Mouse (Mus musculus) Patski (cell line): ENCODE data around the gene Srp9. TPM values are rescaled to one million over a fixed set of nuclear protein-coding genes. Genes with fewer than 3 reads are reported as not detected.

Source experiments
- ATAC-seq: fragments of 100-300 bp; one replicate; pipeline ENCODE4 v1.8.0; 2021
- CTCF ChIA-PET: fragments of 350-600 bp; sonication (Branson Sonifier 250); formaldehyde crosslinking; loops from one replicate; lab custom pipeline; 2022; ENCODE audit warnings: inconsistent platforms; lab: Charles Lee
- POLR2A ChIA-PET: fragments of 350-600 bp; sonication (Branson Sonifier 250); formaldehyde crosslinking; loops from one replicate; lab custom pipeline; 2022; ENCODE audit warnings: antibody characterized with exemption, inconsistent platforms; lab: Charles Lee
- DNase-seq: peaks from one replicate; pipeline ENCODE4 v3.0.0-alpha.2; 2011; ENCODE audit warnings: low read depth, low spot score
- H3K27me3 ChIP-seq: fragments of 371-371 bp; one replicate; pipeline ENCODE4 v1.5.1; 2021
- CTCF ChIP-seq: fragments of 100-300 bp; IDR thresholded peaks from one replicate; pipeline ENCODE4 v1.5.1; 2021
- in situ Hi-C: fragments of 300-500 bp; cut with MboI; formaldehyde crosslinking; loops from 3 replicates; pipeline ENCODE4 v1.11.1; 2018; ENCODE audit warnings: low pct_unique_long_range_greater_than_20kb, mixed read lengths
- polyA plus RNA-seq: library from polyadenylated mRNA; unstranded; gene quantifications from one replicate; pipeline ENCODE4 v1.2.3, GENCODE M21; 2021

Gene Srp9
- polyA plus RNA-seq, 1 experiment from 2014 or later, result 81.7 TPM

DNA sequence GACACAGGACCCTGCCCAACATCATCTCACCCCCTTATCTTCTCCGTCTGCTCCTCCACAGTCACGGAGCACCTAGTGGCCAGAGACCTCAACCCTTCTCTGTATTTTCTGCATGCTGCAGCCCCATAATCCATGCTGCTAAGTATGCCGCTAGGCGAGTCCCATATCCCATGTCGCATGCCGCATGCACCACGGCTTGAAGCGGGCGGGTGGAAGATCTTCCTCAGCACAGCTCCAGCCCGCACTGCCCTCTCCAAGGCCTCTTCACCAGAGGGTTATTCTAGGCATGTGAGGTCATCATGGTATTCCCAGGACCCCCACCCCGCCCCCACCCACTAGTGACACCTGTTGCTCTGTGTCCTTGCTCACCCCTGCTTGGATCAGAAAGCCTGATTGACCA, 11.4 kb upstream of the Srp9 start:
- in situ Hi-C loops, result no loop called here
- ATAC-seq, result no peak
- no peak for DNase-seq
- no peak for TF ChIP-seq CTCF
- no peaks in the 10 kb centered on the region for H3K27me3 ChIP-seq
- CTCF ChIA-PET, result interaction anchor here (7.3 kb wide), 1 partner anchor 224 kb away, joined by 30 read pairs; no protein-coding TSS in a partner anchor
- POLR2A ChIA-PET, result no interaction called here

DNA sequence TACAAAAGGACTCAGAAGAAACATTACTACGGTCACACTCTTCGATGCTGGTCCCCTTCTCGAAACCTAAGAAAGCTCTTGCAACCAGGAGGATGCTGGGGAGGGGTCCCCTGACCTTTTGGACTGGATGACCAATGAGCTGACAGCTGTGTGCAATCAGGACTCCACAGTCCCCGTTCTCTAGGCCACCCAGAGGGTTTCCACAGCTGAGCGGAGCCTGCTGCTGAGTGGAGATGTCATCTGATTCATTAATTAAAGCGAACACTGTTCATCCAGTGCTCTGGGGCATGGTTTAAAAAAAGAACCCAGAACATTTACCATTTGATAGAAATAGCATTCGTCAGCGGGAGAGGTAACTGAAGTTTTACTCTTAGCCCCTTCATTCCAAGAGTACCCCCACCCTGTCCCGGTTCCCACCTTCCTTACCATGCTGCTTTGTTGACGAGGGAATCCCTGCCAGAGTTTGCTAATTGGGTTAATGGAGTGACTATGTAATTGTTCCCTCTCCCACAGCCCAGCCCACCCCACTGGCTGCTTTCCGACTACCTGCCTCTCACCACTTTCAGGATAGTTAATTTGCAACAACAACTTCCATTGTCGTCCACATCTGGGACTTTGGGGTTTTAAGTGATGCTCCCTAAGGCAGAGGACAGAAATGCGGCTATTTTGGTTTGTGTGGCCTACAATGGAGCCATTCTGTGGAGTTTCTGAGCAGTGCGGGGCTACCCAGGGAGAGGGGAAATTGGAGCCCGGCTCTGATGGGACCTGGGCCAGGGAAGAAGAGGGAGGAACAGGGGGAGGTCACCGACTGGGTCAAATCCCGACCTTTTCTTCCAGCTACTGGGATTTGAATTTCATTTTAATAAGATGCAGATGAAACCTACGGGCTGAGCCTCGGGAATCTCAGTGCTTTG, 10.7 kb upstream of the Srp9 start:
- ATAC-seq, result no peak
- no peak for TF ChIP-seq CTCF
- CTCF ChIA-PET, result interaction anchor here (3.2 to 7.3 kb wide), 2 partner anchors 96 to 225 kb away, joined by 10 to 30 read pairs; no protein-coding TSS in a partner anchor

DNA sequence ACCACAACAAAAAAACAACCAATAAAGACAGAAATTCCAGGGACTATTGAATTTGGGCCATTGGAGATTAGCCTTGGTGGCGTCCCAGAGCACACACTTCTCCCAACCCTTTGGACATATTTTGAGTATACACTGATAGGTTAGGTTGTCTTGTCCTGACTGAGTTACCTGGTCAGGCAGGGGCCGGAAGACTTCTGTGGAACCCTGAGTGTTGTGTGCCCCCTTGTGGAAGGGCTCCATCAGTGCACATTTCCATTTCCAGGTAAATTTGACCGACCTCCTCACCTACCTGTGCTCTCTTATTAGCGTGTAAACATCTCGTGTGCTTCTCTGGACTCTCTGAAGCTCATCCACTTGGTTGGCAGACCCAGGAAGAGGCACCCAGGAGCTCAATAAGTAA, 9.3 kb upstream of the Srp9 start:
- no peak for TF ChIP-seq CTCF
- H3K27me3 ChIP-seq, result no peaks in the 10 kb centered on the region
- ChIA-PET POLR2A (interaction anchor here (0.8 to 1.5 kb wide), 3 partner anchors 96 to 226 kb away, joined by 3 to 5 read pairs (median 4); partner anchors contain the start of gene Enah), CTCF (interaction anchor here (0.6 to 6.0 kb wide), 31 partner anchors 10 to 294 kb away, joined by 3 to 71 read pairs (median 4); partner anchors contain the start of gene Srp9)
- ATAC-seq (no peak), DNase-seq (no peak)
- in situ Hi-C loops, result loop anchor here (5.0 kb wide), 3 partner anchors 93 to 388 kb away; no protein-coding TSS in a partner anchor

More for the DNA sequence above, 10.7 kb upstream of the Srp9 start:
- POLR2A ChIA-PET, result interaction anchor here (0.7 kb wide), 1 partner anchor 224 kb away, joined by 3 read pairs; no protein-coding TSS in a partner anchor
- no peak for DNase-seq
- in situ Hi-C loops, result no loop called here
- H3K27me3 ChIP-seq, result no peaks in the 10 kb centered on the region

DNA sequence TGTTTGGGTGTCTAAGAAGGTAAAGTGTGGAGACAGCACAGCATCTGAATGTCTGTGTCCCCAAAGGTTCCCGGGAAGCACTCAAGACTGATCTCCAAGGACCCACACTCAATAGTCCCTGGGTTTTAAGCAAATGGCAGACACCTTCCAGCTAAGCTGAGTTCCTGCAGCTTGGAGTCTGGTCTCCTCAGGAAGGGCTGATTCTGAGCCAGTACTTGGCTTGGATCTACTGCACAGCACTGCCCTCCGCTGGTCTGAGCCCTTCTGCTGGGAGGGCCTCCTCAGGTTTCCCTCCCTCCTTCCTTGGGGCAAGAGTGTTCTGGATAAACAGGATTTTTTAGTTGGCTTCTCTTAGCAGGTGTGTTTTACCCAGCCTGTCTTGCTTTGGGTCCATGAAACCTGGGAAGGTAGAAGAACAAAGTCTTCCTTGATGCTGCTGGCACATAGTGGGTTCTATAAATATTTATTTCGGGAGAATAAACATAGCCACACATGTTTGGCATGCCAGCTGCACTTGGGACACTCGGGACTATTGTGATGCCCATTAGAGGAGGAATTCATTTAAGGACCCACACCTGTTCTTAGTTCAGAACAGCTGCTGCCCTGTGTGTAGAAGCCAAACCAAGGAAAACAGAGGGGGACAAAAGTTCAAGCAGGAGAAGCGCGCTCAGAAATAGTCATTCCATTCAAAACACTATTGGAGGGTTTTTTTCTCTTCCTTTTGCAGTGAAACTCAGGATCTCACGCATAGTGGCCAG, 8.7 kb upstream of the Srp9 start:
- CTCF ChIA-PET, result interaction anchor here (0.6 to 6.0 kb wide), 31 partner anchors 10 to 294 kb away, joined by 3 to 71 read pairs (median 4); partner anchors contain the start of gene Srp9
- POLR2A ChIA-PET, result interaction anchor here (0.6 to 1.5 kb wide), 4 partner anchors 23 to 227 kb away, joined by 3 to 5 read pairs (median 4); partner anchors contain the start of gene Enah

DNA sequence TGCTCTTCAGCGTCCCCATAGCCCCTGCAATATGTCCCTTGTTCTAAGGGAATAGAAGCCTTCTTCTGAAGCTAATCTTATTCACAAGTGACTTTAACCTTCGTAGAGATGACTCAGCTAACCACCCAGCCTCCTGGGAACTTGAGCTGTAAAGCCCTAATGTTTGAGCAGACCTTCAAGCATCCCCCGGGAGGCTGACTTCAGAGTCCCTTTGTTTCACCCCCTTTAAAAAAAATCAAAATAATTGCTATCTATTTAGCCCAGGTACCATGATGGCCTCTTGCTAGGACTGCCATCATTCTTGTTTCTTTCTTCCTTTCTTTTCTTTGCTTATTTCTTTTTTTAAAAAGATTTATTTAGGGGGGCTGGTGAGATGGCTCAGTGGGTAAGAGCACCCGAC, 2.1 kb upstream of the Srp9 start:
- in situ Hi-C loops, result loop anchor here (10.0 kb wide), 1 partner anchor 402 kb away; no protein-coding TSS in a partner anchor
- ChIA-PET CTCF (interaction anchor here (1.6 kb wide), 1 partner anchor 234 kb away, joined by 4 read pairs; no protein-coding TSS in a partner anchor), POLR2A (no interaction called here)
- ATAC-seq (no peak), DNase-seq (no peak)
- H3K27me3 ChIP-seq, result no peaks in the 10 kb centered on the region
- no peak for TF ChIP-seq CTCF

More for the DNA sequence above, 8.7 kb upstream of the Srp9 start:
- H3K27me3 ChIP-seq, result no peaks in the 10 kb centered on the region
- in situ Hi-C loops, result loop anchor here (5.0 kb wide), 3 partner anchors 94 to 389 kb away; no protein-coding TSS in a partner anchor
- DNase-seq (no peak), ATAC-seq (peak; percentile 75)
- no peak for TF ChIP-seq CTCF

DNA sequence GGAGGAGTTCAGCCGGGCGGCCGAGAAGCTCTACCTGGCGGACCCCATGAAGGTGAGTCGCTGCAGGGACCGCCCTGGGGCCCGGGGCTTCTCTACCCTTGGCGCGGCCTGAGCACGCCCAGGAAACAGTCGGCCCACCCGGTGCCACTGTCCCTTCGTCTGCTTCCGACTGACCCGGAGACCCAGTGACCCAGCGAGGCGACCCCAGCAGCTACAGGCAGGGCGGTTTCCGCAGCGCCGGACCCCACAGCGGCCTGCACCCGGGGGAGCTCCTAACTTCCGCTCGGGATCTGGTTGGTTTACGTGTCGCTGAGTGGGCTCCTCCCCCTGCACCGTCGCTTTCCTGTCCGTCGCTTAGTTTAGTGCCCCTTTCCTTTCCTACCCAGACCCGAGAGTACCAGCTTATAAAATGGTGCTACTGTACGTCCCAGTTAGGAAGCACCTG, 409 bp downstream of the Srp9 start:
- ATAC-seq, result peak; percentile 86
- ChIA-PET POLR2A (interaction anchor here (0.7 to 1.5 kb wide), 5 partner anchors 16 to 269 kb away, joined by 3 to 4 read pairs (median 3); no protein-coding TSS in a partner anchor), CTCF (interaction anchor here (1.0 to 2.0 kb wide), 8 partner anchors 9 to 243 kb away, joined by 3 to 9 read pairs (median 6); no protein-coding TSS in a partner anchor)
- TF ChIP-seq CTCF, result no peak
- DNase-seq, result no peak
- no peaks in the 10 kb centered on the region for H3K27me3 ChIP-seq
- in situ Hi-C loops, result loop anchor here (10.0 kb wide), 1 partner anchor 400 kb away; no protein-coding TSS in a partner anchor

DNA sequence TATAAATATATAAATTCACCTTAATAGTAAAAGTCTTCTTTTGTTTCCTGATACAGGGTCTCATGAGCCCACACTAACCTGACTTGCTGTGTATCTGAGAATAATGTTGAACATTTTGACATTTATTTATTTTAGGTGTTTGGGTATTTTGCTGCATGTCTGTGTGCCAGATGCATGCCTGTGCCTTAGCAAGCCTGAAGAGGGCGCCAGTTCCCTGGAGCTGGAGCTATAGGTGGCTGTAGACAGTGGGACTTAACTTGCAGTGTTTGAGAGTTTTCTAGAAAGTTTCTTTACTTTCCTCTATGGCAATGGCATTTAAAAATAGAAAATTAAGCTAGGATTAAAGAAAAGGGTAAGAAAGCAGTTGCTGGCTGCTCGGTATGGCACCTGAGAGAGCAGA, 6.3 kb downstream of the Srp9 start:
- DNase-seq (no peak), ATAC-seq (no peak)
- CTCF ChIA-PET, result interaction anchor here (0.8 to 1.5 kb wide), 2 partner anchors 9 to 242 kb away, joined by 3 to 6 read pairs; no protein-coding TSS in a partner anchor
- TF ChIP-seq CTCF, result no peak
- H3K27me3 ChIP-seq, result no peaks in the 10 kb centered on the region
- in situ Hi-C loops, result no loop called here
- POLR2A ChIA-PET, result no interaction called here

DNA sequence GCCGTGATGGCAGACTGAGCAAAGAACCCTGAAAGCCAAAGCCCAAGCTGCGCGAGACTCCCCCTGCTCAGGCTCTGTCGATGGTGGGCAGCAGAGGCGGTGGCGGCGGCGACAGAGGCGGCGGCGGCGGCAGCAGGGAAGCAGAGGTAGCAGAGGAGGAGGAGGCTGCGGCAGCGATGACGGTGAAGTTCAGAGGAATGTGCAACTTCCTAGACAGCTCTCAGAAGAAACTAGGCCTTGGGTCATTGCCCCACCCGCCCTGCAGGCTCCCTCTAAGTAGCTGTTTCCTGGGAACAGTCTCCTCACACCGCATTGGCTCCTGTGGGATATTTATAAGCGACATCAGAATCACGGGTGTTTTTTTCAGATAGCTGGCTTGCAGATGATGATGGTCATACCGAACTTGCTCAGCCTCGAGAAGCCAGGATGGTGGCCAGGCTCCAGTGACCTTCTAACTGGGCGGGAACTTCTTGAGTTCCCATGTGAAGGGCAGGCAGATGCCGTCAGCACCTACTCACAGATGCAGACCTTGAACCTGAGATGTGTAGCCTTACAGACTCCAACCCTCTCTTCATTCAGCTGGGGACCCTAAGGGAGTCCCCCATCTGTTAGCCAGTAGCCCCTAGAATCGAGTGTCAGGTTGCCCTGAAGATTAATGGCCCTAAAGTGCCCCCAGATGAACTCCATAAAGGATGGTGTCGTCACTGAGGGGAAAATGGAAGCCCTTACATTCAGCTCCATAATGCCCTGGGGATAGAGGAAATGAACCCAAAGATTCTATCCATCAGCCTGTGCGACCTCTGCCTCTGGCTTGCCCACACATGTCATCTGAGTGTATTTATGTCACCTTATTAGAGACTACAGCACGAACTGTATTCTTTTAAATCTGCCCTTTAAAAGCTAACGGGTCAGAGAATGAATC, 12.9 kb downstream of the Srp9 start:
- DNase-seq (no peak), ATAC-seq (no peak)
- H3K27me3 ChIP-seq, result no peaks in the 10 kb centered on the region
- POLR2A ChIA-PET, result no interaction called here
- in situ Hi-C loops, result no loop called here
- TF ChIP-seq CTCF, result no peak
- CTCF ChIA-PET, result no interaction called here

DNA sequence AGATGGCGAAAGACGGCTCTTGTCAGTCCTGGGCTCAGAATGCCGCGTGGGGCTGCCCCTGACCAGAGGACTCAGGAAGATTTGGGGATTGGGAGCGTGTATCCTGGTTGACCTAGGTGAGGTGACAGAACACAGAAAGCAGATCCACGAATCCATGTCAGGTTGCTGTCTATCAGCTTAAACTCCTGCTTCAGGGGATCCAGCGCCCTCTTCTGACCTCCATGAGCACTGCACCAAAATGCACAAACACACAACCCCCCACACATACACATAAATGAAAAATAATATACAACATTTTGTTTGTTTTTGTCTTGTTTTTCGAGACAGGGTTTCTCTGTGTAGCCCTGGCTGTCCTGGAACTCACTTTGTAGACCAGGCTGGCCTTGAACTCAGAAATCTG, 13.6 kb downstream of the Srp9 start:
- no peak for ATAC-seq
- CTCF ChIA-PET, result no interaction called here
- in situ Hi-C loops, result no loop called here

More for the DNA sequence above, 13.6 kb downstream of the Srp9 start:
- POLR2A ChIA-PET, result no interaction called here
- no peak for DNase-seq
- no peak for TF ChIP-seq CTCF
- no peaks in the 10 kb centered on the region for H3K27me3 ChIP-seq
